Mouse (Mus musculus): ENCODE data around the gene Adad2.

GRCm38 (mm10) chr8:119625788-119626187 is 13.2 kb downstream of the Adad2 start:
- TF ChIP-seq CTCF (IDR thresholded peaks at IDR 0.05; ENCODE audit: extremely low read depth, insufficient read depth, insufficient read length, insufficient replicate concordance) (no peak), POLR2A (IDR thresholded peaks at IDR 0.05; ENCODE audit: low read depth, low read length) (no peak)

Measured in spleen, adult 2 months (tissue).